Mouse (Mus musculus) heart, postnatal 0 days (tissue): Measurements from ENCODE around the gene Tenm3.

Experiments
- CTCF ChIP-seq: IDR thresholded peaks from 2 replicates; pipeline ENCODE4 v1.5.1; 2016; ENCODE audit warnings: antibody characterized with exemption, control low read depth, low read depth
- EP300 ChIP-seq: IDR thresholded peaks from 2 replicates; pipeline ENCODE4 v1.6.1; 2016; ENCODE audit warnings: antibody characterized with exemption, low read depth

GRCm38 (mm10) chr8:48215071-48215501, 628.7 kb downstream of the Tenm3 start:
- TF ChIP-seq CTCF (no peak), EP300 (no peak)
